In the genomic region with DNA sequence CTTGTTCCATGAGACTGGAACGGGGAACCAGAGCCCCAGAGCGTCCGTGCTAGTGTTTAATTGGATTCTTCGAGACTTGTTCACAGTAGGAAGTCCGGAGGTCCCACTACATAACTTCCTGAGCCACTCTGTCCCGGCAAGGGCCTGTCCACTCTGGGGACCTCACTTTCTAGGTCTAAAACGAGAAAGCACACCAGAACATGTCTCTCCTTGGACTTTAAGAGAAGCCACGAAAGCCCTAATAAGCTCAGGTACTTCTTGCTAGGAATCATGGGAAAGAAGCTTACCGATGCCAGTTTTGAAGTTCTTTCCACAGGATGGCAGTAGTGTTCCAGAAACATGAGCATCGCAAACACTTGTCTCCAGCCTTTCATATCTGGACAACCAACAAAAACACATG, we compare ENCODE assay signal across 8 mouse cellular contexts.
DNase-seq lines count a peak whose midpoint lies in the region; ATAC-seq and TF ChIP-seq lines count a peak whose summit lies in the region.

No protein-coding gene starts in this region.

- 40% methylated on average over 10 of the region's 10 CpGs for WGBS in limb, embryonic 14.5 days
- whole genome bisulfite sequencing in neural tube, embryonic 12.5 days: 55% methylated on average over 10 of the region's 10 CpGs

- peak overlapping the region; percentile 30 for H3K4me3 ChIP-seq in limb, embryonic 14.5 days (replicated peaks; ENCODE audit: low read length)
- peak overlapping the region; percentile 26 for H3K4me3 ChIP-seq in neural tube, embryonic 12.5 days

- no peak for ATAC-seq in limb, embryonic 14.5 days (ENCODE audit: low FRiP score, low read depth)
- ATAC-seq in neural tube, embryonic 12.5 days (ENCODE audit: low FRiP score, low read depth): no peak
- ATAC-seq in inflammation-experienced regulatory T-cells, adult 6 months: no peak

- no peaks in the 10 kb centered on the region for H3K27me3 ChIP-seq in limb, embryonic 14.5 days (ENCODE audit: control insufficient read depth, insufficient read depth, low read length)
- no peaks in the 10 kb centered on the region for H3K27me3 ChIP-seq in neural tube, embryonic 12.5 days (replicated peaks)

- H3K36me3 ChIP-seq in limb, embryonic 14.5 days (ENCODE audit: control insufficient read depth, insufficient read depth, low read length): no peaks in the 10 kb centered on the region
- H3K36me3 ChIP-seq in neural tube, embryonic 12.5 days: no peaks in the 10 kb centered on the region

- peak overlapping the region; percentile 46 for H3K9ac ChIP-seq in limb, embryonic 14.5 days (ENCODE audit: low read depth, low read length, severe bottlenecking)
- H3K9ac ChIP-seq in neural tube, embryonic 12.5 days: no peak overlapping the region

- H3K4me2 ChIP-seq in limb, embryonic 14.5 days (replicated peaks; ENCODE audit: low read depth, low read length, severe bottlenecking): peak overlapping the region; percentile 35
- H3K4me2 ChIP-seq in neural tube, embryonic 12.5 days (replicated peaks): peak overlapping the region; percentile 42

- 0 out of 2 replicates have a peak overlapping the region, but pooled peaks have one; percentile 38 for H3K27ac ChIP-seq in limb, embryonic 14.5 days (replicated peaks; ENCODE audit: low read depth, low read length)
- H3K27ac ChIP-seq in neural tube, embryonic 12.5 days: no peak overlapping the region

- H3K9me3 ChIP-seq in limb, embryonic 14.5 days (ENCODE audit: control insufficient read depth, low read length): no peaks in the 10 kb centered on the region
- no peaks in the 10 kb centered on the region for H3K9me3 ChIP-seq in neural tube, embryonic 12.5 days

- peak; percentile 58 for DNase-seq in adrenal gland, postnatal 14 days
- no peak for DNase-seq in adrenal gland, postnatal 25 days
- DNase-seq in urinary bladder, postnatal 25 days (ENCODE audit: low spot score): peak; percentile 28
- no peak for DNase-seq in urinary bladder, postnatal 14 days (ENCODE audit: low spot score)
- peak; percentile 24 for DNase-seq in heart, postnatal 25 days (ENCODE audit: low spot score)
- DNase-seq in limb, embryonic 14.5 days (ENCODE audit: low spot score): peak; percentile 47

- intact Hi-C loops in heart, postnatal 25 days (cut with DNase I): no loop called here

- H3K4me1 ChIP-seq in limb, embryonic 14.5 days (ENCODE audit: control insufficient read depth, insufficient read depth, low read length): no peaks in the 10 kb centered on the region
- H3K4me1 ChIP-seq in neural tube, embryonic 12.5 days: no peaks in the 10 kb centered on the region

- TF ChIP-seq POLR2A in limb, embryonic 14.5 days (IDR thresholded peaks at IDR 0.05; ENCODE audit: borderline replicate concordance, extremely low read depth, insufficient read depth, insufficient read length): no peak

Comparison
In these comparisons a context has a peak if more than half of its experiments do, and no peak if none do; other contexts are left out.
1. DNase-seq: peak in adrenal gland, postnatal 14 days (single experiment), urinary bladder, postnatal 25 days (single experiment), heart, postnatal 25 days (single experiment) and limb, embryonic 14.5 days (single experiment); none in adrenal gland, postnatal 25 days (single experiment) and urinary bladder, postnatal 14 days (single experiment).